Mouse (Mus musculus) kidney, adult 8-10 months (tissue): ENCODE measurements at regions not wholly inside any gene's neighbourhood (a gene's known extent, or its start where the extent isn't known, plus 50 kb on each side); places are given as distances from the start of the nearest gene placed in this dataset.

Experiments used
- DNase-seq, 2 experiments: peaks; one replicate each; pipeline ENCODE4 v3.0.0; 2022

- DNase-seq = no peak
These were observed 164.5 kb upstream of the Glra1 start for GRCm38 (mm10) chr11:55772538-55772937.

- DNase-seq = no peak
These were observed 164.1 kb upstream of the Glra1 start for GRCm38 (mm10) chr11:55772107-55772506.

DNA sequence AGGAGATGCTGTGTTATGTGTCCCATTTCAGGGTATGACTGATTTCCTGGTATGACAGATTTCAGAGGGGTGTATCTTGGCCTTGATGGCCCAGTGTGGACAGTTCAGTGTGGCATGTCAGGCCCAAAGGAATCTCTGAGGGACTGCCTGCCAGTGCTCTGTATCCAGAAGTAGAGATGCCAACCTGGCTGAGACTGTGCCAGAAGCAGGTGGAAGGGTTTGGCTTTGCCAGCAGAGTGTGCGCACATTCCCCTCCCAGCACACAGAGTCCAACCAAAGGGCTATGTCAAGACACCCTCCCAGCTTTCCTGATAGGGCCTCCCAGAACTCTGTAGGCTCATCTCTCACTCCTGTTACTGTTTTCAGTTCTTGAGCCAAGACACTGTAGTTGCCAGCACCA lies 156.8 kb upstream of the Glra1 start:
- DNase-seq = no peak
